Mouse (Mus musculus): ENCODE results near the gene Akr1d1.

DNA sequence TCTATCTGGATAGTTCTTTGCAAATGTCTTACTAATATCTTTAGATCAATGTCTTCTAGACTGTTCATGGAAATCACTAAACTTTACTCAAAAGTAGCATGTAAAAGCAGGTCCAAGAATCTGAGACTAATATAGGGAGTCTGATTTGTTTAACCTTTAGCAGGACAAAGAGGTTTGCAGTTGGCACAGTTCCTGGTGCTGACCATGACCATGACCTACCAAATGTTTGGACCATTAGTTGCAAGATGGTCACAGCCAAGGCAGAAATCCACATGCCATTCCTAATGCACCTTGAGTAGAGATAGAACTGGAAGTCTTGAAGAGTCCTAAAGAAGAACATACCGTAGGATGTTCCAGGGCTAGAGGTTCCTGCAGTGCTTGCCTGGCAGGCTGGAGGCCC lies 37.4 kb downstream of the Akr1d1 start:
- TF ChIP-seq POLR2A (IDR thresholded peaks at IDR 0.05; ENCODE audit: low read depth, low read length) (no peak), CTCF (conservative IDR thresholded peaks at IDR 0.05; ENCODE audit: insufficient read depth, insufficient read length, low read depth, low read length) (no peak)
